Comparison of ENCODE assay signal across 18 mouse cellular contexts in the genomic region with DNA sequence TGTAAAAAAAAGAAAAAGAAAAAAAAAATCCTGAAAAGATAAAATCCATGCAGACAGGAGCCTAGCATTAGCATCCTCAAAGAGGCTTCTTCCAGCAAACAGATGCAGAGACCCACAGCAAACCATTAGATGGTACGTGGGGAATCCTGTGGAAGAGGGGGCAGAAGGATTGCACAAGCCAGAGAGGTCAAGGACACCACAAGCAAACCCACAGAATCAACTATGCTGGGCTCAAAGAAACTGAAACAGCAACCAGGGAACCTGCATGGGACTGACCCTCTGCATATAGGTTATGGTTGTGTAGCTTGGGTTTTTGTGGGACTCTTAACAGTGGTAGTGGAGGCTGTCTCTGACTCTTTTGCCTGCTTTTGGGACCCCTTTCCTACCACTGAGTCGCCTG.
DNase-seq lines count a peak whose midpoint lies in the region; ATAC-seq and TF ChIP-seq lines count a peak whose summit lies in the region.
"Had no signal": no experiment of that assay in that cellular context is flagged by ENCODE, and none has a peak within 500 bp of the region (broad histone marks: within the 10 kb centered on the region; RNA-seq: fewer than 3 reads in every experiment).

No protein-coding gene starts in this region.

- peak; percentile 30; the same call in 1 of the 2 replicates for ATAC-seq in liver, embryonic 16.5 days (ENCODE audit: low read depth)
- no peak for ATAC-seq in liver, postnatal 0 days
- no peak for ATAC-seq in lung, postnatal 0 days
- ATAC-seq: forebrain, embryonic 13.5 days had no signal

- no peak for TF ChIP-seq CTCF in liver, postnatal 0 days (IDR thresholded peaks at IDR 0.05; ENCODE audit: low read depth)
- TF ChIP-seq CTCF in embryonic fibroblast, embryonic 13.5 days (IDR thresholded peaks at IDR 0.05; ENCODE audit: borderline replicate concordance, insufficient read depth, low read length) = no peak
- no peak for TF ChIP-seq CTCF in lung, postnatal 0 days (IDR thresholded peaks at IDR 0.05)

- H3K4me2 ChIP-seq in liver, embryonic 16.5 days (ENCODE audit: low read depth, low read length) = no peak overlapping the region
- no peak overlapping the region for H3K4me2 ChIP-seq in liver, postnatal 0 days (ENCODE audit: low read depth, low read length)
- H3K4me2 ChIP-seq in lung, postnatal 0 days (replicated peaks; ENCODE audit: low read depth, low read length) = no peak overlapping the region
- H3K4me2 ChIP-seq: embryonic facial prominence, embryonic 13.5 days; forebrain, embryonic 13.5 days; heart, embryonic 11.5 days; hindbrain, embryonic 15.5 days had no signal

- H3K27ac ChIP-seq in liver, embryonic 16.5 days (ENCODE audit: low read length) = no peak overlapping the region
- H3K27ac ChIP-seq in liver, postnatal 0 days (ENCODE audit: low read depth) = no peak overlapping the region; the same call in 1 of the 2 replicates
- 0 out of 2 replicates have a peak overlapping the region, but pooled peaks have one; percentile 8 for H3K27ac ChIP-seq in embryonic fibroblast, embryonic 13.5 days (ENCODE audit: insufficient read depth, low read length)
- H3K27ac ChIP-seq in lung, postnatal 0 days (ENCODE audit: low read length) = no peak overlapping the region
- H3K27ac ChIP-seq: embryonic facial prominence, embryonic 13.5 days; forebrain, embryonic 13.5 days; heart, adult 2 months; hindbrain, embryonic 15.5 days had no signal

- DNase-seq in liver, postnatal 0 days = no peak
- peak; percentile 26 for DNase-seq in A20 (ENCODE audit: low read depth, low spot score)
- DNase-seq in splenic B cell, adult 2 months (ENCODE audit: low read depth, low spot score) = peak; percentile 39
- DNase-seq in right cerebral cortex, postnatal 25 days = no peak
- no peak for DNase-seq in lung, postnatal 0 days (ENCODE audit: low spot score)
- DNase-seq: adrenal gland, postnatal 14 days; cerebellum, adult 11-12 months; cerebellum, adult 9-10 months; cerebellum, postnatal 25 days; gastrocnemius, postnatal 10 days; heart, postnatal 36 days had no signal

- no peak for TF ChIP-seq EP300 in liver, postnatal 0 days (IDR thresholded peaks at IDR 0.05; ENCODE audit: low read depth)
- no peak for TF ChIP-seq EP300 in lung, postnatal 0 days (IDR thresholded peaks at IDR 0.05)

- H3K9me3 ChIP-seq in liver, embryonic 16.5 days (replicated peaks; ENCODE audit: control insufficient read depth, low read length) = no peaks in the 10 kb centered on the region
- no peaks in the 10 kb centered on the region for H3K9me3 ChIP-seq in liver, postnatal 0 days (ENCODE audit: low read length)
- no peaks in the 10 kb centered on the region for H3K9me3 ChIP-seq in lung, postnatal 0 days (ENCODE audit: low read length)
- H3K9me3 ChIP-seq: embryonic facial prominence, embryonic 13.5 days; forebrain, embryonic 13.5 days; hindbrain, embryonic 15.5 days had no signal

- no peaks in the 10 kb centered on the region for H3K27me3 ChIP-seq in liver, embryonic 16.5 days (ENCODE audit: control insufficient read depth, insufficient read depth, low read depth, low read length)
- no peaks in the 10 kb centered on the region for H3K27me3 ChIP-seq in liver, postnatal 0 days (ENCODE audit: insufficient read depth, low read length)
- H3K27me3 ChIP-seq in splenic B cell, adult 2 months (ENCODE audit: control insufficient read depth, insufficient read depth, low read length, poor library complexity, severe bottlenecking) = no peaks in the 10 kb centered on the region
- H3K27me3 ChIP-seq in lung, postnatal 0 days (replicated peaks; ENCODE audit: insufficient read depth, low read length) = no peaks in the 10 kb centered on the region
- H3K27me3 ChIP-seq: forebrain, embryonic 13.5 days; hindbrain, embryonic 15.5 days had no signal

- 31% methylated on average over 2 of the region's 2 CpGs for WGBS in liver, embryonic 16.5 days (ENCODE audit: insufficient replicate concordance)
- 43% methylated on average over 2 of the region's 2 CpGs for WGBS in liver, postnatal 0 days (ENCODE audit: insufficient replicate concordance)
- WGBS in lung, postnatal 0 days = 47% methylated on average over 2 of the region's 2 CpGs

- TF ChIP-seq POLR2A in embryonic fibroblast, embryonic 13.5 days (IDR thresholded peaks at IDR 0.05; ENCODE audit: low read depth, low read length) = no peak

- peaks cover 4% of the 10 kb centered on the region; the same call in 1 of the 2 replicates for H3K4me1 ChIP-seq in liver, embryonic 16.5 days (ENCODE audit: control insufficient read depth, low read depth, low read length)
- H3K4me1 ChIP-seq in liver, postnatal 0 days (ENCODE audit: insufficient read depth) = peaks cover 11% of the 10 kb centered on the region
- no peaks in the 10 kb centered on the region; the same call in 1 of the 2 replicates for H3K4me1 ChIP-seq in embryonic fibroblast, embryonic 13.5 days (ENCODE audit: control insufficient read depth, insufficient read depth, low read length)
- no peaks in the 10 kb centered on the region for H3K4me1 ChIP-seq in lung, postnatal 0 days (ENCODE audit: insufficient read depth, low read depth, low read length)
- H3K4me1 ChIP-seq: forebrain, embryonic 13.5 days; hindbrain, embryonic 15.5 days had no signal

- H3K9ac ChIP-seq in liver, embryonic 16.5 days (ENCODE audit: low read depth, low read length) = no peak overlapping the region
- H3K9ac ChIP-seq in liver, postnatal 0 days (replicated peaks) = no peak overlapping the region
- H3K9ac ChIP-seq in lung, postnatal 0 days (replicated peaks; ENCODE audit: low read depth) = no peak overlapping the region
- H3K9ac ChIP-seq: embryonic facial prominence, embryonic 13.5 days; forebrain, embryonic 13.5 days; hindbrain, embryonic 15.5 days had no signal

- H3K4me3 ChIP-seq in liver, embryonic 16.5 days (ENCODE audit: low read depth, low read length) = no peak overlapping the region
- H3K4me3 ChIP-seq in liver, postnatal 0 days (ENCODE audit: low read depth, low read length) = no peak overlapping the region
- no peak overlapping the region for H3K4me3 ChIP-seq in embryonic fibroblast, embryonic 13.5 days (ENCODE audit: insufficient read depth, low read length)
- H3K4me3 ChIP-seq in lung, postnatal 0 days (ENCODE audit: low read depth, low read length) = no peak overlapping the region
- H3K4me3 ChIP-seq: embryonic facial prominence, embryonic 13.5 days; forebrain, embryonic 13.5 days; heart, adult 2 months; hindbrain, embryonic 15.5 days had no signal

- H3K36me3 ChIP-seq in liver, embryonic 16.5 days (ENCODE audit: control insufficient read depth, insufficient read depth) = no peaks in the 10 kb centered on the region
- no peaks in the 10 kb centered on the region for H3K36me3 ChIP-seq in liver, postnatal 0 days (replicated peaks; ENCODE audit: insufficient read depth, low read length)
- H3K36me3 ChIP-seq in splenic B cell, adult 2 months (ENCODE audit: control insufficient read depth, insufficient read depth, low read length, poor library complexity, severe bottlenecking) = peaks cover 2% of the 10 kb centered on the region
- H3K36me3 ChIP-seq in lung, postnatal 0 days (ENCODE audit: insufficient read depth, low read length) = no peaks in the 10 kb centered on the region
- H3K36me3 ChIP-seq: embryonic facial prominence, embryonic 13.5 days; hindbrain, embryonic 15.5 days had no signal

Comparison
In these comparisons a context has a peak if more than half of its experiments do, and no peak if none do; other contexts are left out.
1. DNase-seq: peak in A20 (single experiment) and splenic B cell, adult 2 months (single experiment); none in liver, postnatal 0 days (single experiment), right cerebral cortex, postnatal 25 days (single experiment) and lung, postnatal 0 days (single experiment).